In genomic region chr1:160792156-160792685, GRCm38 (mm10) we compare ENCODE assay signal across 8 mouse cellular contexts. TPM values are rescaled to one million over a fixed set of nuclear protein-coding genes. Genes with fewer than 3 reads are reported as not detected.
DNase-seq lines count a peak whose midpoint lies in the region; ATAC-seq and TF ChIP-seq lines count a peak whose summit lies in the region.

No protein-coding gene starts in this region.

- H3K36me3 ChIP-seq in testis, adult 2 months (ENCODE audit: control insufficient read depth, insufficient read depth, low read length): no peaks in the 10 kb centered on the region
- no peaks in the 10 kb centered on the region for H3K36me3 ChIP-seq in liver, adult 2 months (ENCODE audit: control insufficient read depth, insufficient read depth, low read length)
- H3K36me3 ChIP-seq in midbrain, embryonic 15.5 days (replicated peaks): no peaks in the 10 kb centered on the region

- peak overlapping the region; percentile 92 for H3K4me3 ChIP-seq in testis, adult 2 months (ENCODE audit: control insufficient read depth, low read depth, low read length)
- peak overlapping the region; percentile 85 for H3K4me3 ChIP-seq in liver, adult 2 months (ENCODE audit: insufficient read depth, low read depth, low read length)
- peak overlapping the region; percentile 86 for H3K4me3 ChIP-seq in midbrain, embryonic 15.5 days

- WGBS in liver, adult 2 months: under 1% methylated on average over 51 of the region's 51 CpGs
- under 1% methylated on average over 47 of the region's 51 CpGs for WGBS in midbrain, embryonic 15.5 days

- H3K27me3 ChIP-seq in testis, adult 2 months (ENCODE audit: control insufficient read depth, insufficient read depth, low read length): no peaks in the 10 kb centered on the region
- no peaks in the 10 kb centered on the region for H3K27me3 ChIP-seq in liver, adult 2 months (ENCODE audit: control insufficient read depth, insufficient read depth, low read length)
- H3K27me3 ChIP-seq in midbrain, embryonic 15.5 days (replicated peaks): no peaks in the 10 kb centered on the region

- peak overlapping the region; percentile 64 for H3K27ac ChIP-seq in testis, adult 2 months (ENCODE audit: control insufficient read depth, insufficient read depth, low read depth, low read length)
- peak overlapping the region; percentile 97 for H3K27ac ChIP-seq in liver, adult 2 months (replicated peaks; ENCODE audit: insufficient read depth, low read depth, low read length)
- H3K27ac ChIP-seq in midbrain, embryonic 15.5 days: peak overlapping the region; percentile 40

- ATAC-seq in midbrain, embryonic 15.5 days (replicated peaks): peak; percentile 86

- H3K4me2 ChIP-seq in midbrain, embryonic 15.5 days: peak overlapping the region; percentile 98

- H3K4me1 ChIP-seq in testis, adult 2 months (ENCODE audit: control insufficient read depth, insufficient read depth, low read length): peaks cover 3% of the 10 kb centered on the region
- H3K4me1 ChIP-seq in liver, adult 2 months (ENCODE audit: control insufficient read depth, insufficient read depth, low read length): peaks cover 7% of the 10 kb centered on the region
- peaks cover 11% of the 10 kb centered on the region for H3K4me1 ChIP-seq in midbrain, embryonic 15.5 days

- peak overlapping the region; percentile 98 for H3K9ac ChIP-seq in liver, adult 2 months (ENCODE audit: low read depth, low read length)
- H3K9ac ChIP-seq in midbrain, embryonic 15.5 days: peak overlapping the region; percentile 79

- no peak for TF ChIP-seq CTCF in testis, adult 2 months (IDR thresholded peaks at IDR 0.05; ENCODE audit: control insufficient read depth, insufficient read depth, insufficient replicate concordance, low read depth, low read length)
- no peak for TF ChIP-seq CTCF in liver, adult 2 months (IDR thresholded peaks at IDR 0.05; ENCODE audit: low read depth, low read length)

- no peak for DNase-seq in testis, postnatal 10 days (ENCODE audit: low spot score)
- peak; percentile 55 for DNase-seq in cerebellum, postnatal 14 days
- peak; percentile 6 to 12 for DNase-seq in frontal cortex, postnatal 14 days (ENCODE audit: low spot score in 2 of 2)
- DNase-seq in kidney, adult 8-10 months: peak; percentile 70 to 75
- no peak for DNase-seq in liver, adult 2 months (ENCODE audit: extremely low read depth, low read depth, low spot score)
- peak; percentile 68 for DNase-seq in yolk sac, embryonic 10.5 days (ENCODE audit: low spot score)

- TF ChIP-seq POLR2A in testis, adult 2 months (IDR thresholded peaks at IDR 0.05; ENCODE audit: control insufficient read depth, low read depth, low read length): peak; percentile 16; the same call in 1 of the 2 replicates
- TF ChIP-seq POLR2A in liver, adult 2 months (IDR thresholded peaks at IDR 0.05; ENCODE audit: extremely low read depth, insufficient read depth, low read length): no peak

- no peaks in the 10 kb centered on the region for H3K9me3 ChIP-seq in midbrain, embryonic 15.5 days

- H3K79me2 ChIP-seq in liver, adult 2 months (ENCODE audit: control insufficient read depth, insufficient read depth, low read length): peaks cover 3% of the 10 kb centered on the region; the same call in 1 of the 2 replicates

RNA-seq across cellular contexts. Expression of gene Rabgap1l, which starts 0.8 kb away (rescaled TPM):
- 12.0 and 14.2 TPM in 2 replicates for polyA plus RNA-seq in testis, adult 2 months (2012; rRNA removed)
- total RNA-seq in liver, adult 2 months (2014; rRNA removed): 64.6 and 78.7 TPM in 2 replicates
- 4.7 and 6.4 TPM in 2 replicates for polyA plus RNA-seq in liver, adult 2 months (2012; rRNA removed)
- polyA plus RNA-seq in midbrain, embryonic 15.5 days (2015; fragmentation: Nextera tagmentation; extraction: Ambion mirVana): 32.9 and 38.3 TPM in 2 replicates

Comparison
In these comparisons a context has a peak if more than half of its experiments do, and no peak if none do; other contexts are left out.
1. H3K27ac ChIP-seq: peak in every context shown above with its lines; median percentile 97 in liver, adult 2 months; 64 in testis, adult 2 months; 40 in midbrain, embryonic 15.5 days.
2. DNase-seq: peak in cerebellum, postnatal 14 days (2 of 2), frontal cortex, postnatal 14 days (2 of 2), kidney, adult 8-10 months (2 of 2) and yolk sac, embryonic 10.5 days (single experiment); none in testis, postnatal 10 days (single experiment) and liver, adult 2 months (single experiment).
3. Peak in every context shown above with its lines, with median percentiles within 50 percentile points of each other: H3K4me3 ChIP-seq.